Mouse (Mus musculus): ENCODE data around the gene Pi4k2b.

DNA sequence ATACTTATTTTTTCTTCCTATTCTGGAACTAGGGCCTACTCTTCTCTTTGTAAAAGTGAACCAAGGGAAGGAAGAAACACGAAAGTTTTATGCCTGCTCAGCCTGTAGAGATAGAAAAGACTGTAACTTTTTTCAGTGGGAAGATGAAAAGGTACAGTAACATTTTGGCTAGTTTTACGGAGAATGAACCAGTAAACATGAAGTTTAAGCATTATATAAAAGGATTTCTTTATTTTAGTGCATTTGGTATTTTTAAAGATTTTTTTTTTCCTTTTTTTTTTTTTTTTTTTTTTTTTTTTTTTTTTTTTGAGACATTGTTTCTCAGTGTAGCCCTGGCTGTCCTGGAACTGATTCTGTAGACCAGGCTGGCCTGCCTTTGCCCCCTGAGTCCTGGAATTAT lies 42.6 kb downstream of the Pi4k2b start:
- TF ChIP-seq MYOD1 (IDR thresholded peaks at IDR 0.05; ENCODE audit: control insufficient read depth in 1 of 3, insufficient read length in 2 of 3, low read depth in 2 of 3) (no peak), CEBPB (IDR thresholded peaks at IDR 0.05; ENCODE audit: insufficient read depth, poor library complexity, severe bottlenecking) (no peak), POLR2A (IDR thresholded peaks at IDR 0.05; ENCODE audit: insufficient read length, low read depth) (no peak), E2F4 (IDR thresholded peaks at IDR 0.05; ENCODE audit: insufficient read depth) (no peak), MAX (IDR thresholded peaks at IDR 0.05; ENCODE audit: low read depth) (no peak), MYOG (IDR thresholded peaks at IDR 0.05; ENCODE audit: control insufficient read depth in 1 of 3, insufficient read depth in 1 of 3, insufficient read length in 2 of 3, low read depth in 2 of 3) (no peak), TCF12 (IDR thresholded peaks at IDR 0.05; ENCODE audit: insufficient read depth, poor library complexity, severe bottlenecking) (no peak), REST (IDR thresholded peaks at IDR 0.05; ENCODE audit: insufficient read depth, insufficient read length) (no peak), USF1 (IDR thresholded peaks at IDR 0.05; ENCODE audit: low read depth) (no peak), POLR2AphosphoS2 (IDR thresholded peaks at IDR 0.05; ENCODE audit: insufficient read length, low read depth) (no peak), SRF (IDR thresholded peaks at IDR 0.05; ENCODE audit: control insufficient read depth, insufficient read length, low read depth) (no peak), TCF3 (IDR thresholded peaks at IDR 0.05; ENCODE audit: insufficient read length, low read depth) (no peak)
